Mouse (Mus musculus): ENCODE measurements around the gene Pigt.

- TF ChIP-seq CTCF (IDR thresholded peaks at IDR 0.05; ENCODE audit: borderline replicate concordance, extremely low read depth, insufficient read depth, insufficient read length) (no peak), POLR2A (IDR thresholded peaks at IDR 0.05; ENCODE audit: borderline replicate concordance, extremely low read depth, insufficient read depth, insufficient read length, poor library complexity, severe bottlenecking) (no peak)
These were observed 49.2 kb upstream of the Pigt start for GRCm38 (mm10) chr2:164448140-164448539.

Measured in brain, embryonic 14.5 days (tissue).